Mouse (Mus musculus): ENCODE measurements at regions not wholly inside any gene's neighbourhood (a gene's known extent, or its start where the extent isn't known, plus 50 kb on each side); places are given as distances from the start of the nearest gene placed in this dataset.

DNA sequence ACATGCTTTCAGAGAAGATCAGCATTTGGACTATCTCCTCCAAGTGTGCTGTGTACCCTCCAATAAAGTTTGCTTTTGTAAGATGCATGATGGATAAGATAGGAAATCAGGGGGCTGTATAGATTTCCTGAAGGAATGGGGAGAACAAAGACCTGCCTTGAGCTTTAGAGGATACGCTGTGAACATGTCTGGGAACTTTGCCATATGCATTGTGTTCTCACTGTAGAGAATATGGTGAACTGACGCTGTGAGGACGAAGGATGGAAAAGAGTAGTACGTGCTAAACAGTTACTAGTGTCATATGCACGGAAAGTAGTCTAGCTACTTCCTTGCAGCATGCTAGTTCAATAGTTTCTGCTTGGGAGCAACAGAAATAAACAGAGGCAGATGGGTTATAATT lies 86.8 kb downstream of the Cavin4 start:
- TF ChIP-seq CTCF (IDR thresholded peaks at IDR 0.05; ENCODE audit: low read depth) (no peak), EP300 (optimal IDR thresholded peaks at IDR 0.05) (no peak)

Measured in stomach, postnatal 0 days (tissue).